Mouse (Mus musculus) gastrocnemius, adult 8-10 months (tissue): ENCODE measurements around the gene Taf6l. TPM values are rescaled to one million over a fixed set of nuclear protein-coding genes. Genes with fewer than 3 reads are reported as not detected.

ENCODE experiments used
- DNase-seq, 2 experiments: peaks; one replicate each; pipeline ENCODE4 v3.0.0; 2022; ENCODE audit warnings: low spot score in 2 of 2
- total RNA-seq, 4 experiments: library from RNA; stranded (reverse); gene quantifications; 2 replicates each; pipeline ENCODE4 v1.2.4; 2022

Taf6l gene
- 1 to 10 TPM; 3.6 to 5.0 (median 4.6) TPM for total RNA-seq

DNA sequence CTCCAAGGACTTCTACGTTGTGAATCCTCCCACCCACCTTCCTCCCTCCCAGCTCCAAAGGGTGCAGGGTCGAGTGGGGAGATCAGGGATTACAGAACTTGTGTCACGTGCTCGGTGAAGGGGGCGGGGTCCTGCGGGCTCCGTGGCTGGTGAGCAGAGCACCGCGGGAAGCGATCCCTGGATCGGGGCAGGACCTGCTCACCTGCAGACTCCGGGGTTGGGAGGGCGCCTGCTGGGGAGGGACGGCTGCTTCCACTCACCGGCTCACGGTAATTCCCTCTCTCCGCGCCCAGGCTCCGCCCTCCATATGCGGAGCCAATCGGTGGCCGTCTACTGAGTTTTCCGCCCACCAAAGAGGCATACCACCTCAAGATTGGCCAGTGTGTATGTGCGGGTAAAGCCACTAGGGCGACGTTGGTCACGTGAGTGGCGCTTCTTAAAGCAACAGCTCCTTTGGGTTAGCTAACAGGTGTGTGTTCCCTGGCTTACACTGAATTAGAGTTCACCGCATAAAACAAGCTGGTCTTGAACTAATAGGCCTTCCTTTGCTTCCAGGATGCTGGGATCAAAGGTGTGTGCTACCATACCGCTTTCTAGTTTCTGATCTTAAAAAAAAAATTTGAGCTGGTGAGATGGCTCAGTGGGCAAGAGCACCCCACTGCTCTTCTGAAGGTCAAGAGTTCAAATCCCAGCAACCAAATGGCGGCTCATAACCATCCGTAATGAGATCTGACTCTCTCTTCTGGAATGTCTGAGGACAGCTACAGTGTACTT lies at the start of gene Taf6l:
Gene Taf6l (minus strand): TSS at position 410 of the 774 bp plus-strand sequence.
- DNase-seq: peak; percentile 84 to 91

DNA sequence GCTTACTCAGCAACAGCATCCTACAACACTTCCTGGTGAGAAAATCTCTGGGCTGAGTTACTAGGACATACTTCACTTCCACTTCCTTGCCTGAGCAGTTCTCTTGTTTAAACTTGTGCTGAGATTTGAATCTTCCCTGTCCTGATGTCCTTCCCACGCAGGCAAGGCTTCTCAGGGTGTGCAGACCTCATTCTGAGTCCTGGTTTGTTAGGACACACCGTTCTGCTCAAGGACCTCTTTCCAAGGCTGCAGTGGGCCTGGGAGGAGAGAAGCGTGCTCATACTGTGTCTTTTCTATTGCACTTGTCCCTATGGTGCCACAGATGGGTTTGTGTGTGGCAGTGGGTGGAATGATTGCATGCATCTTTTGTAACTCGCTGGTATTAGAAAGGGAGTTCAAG lies 46.8 kb upstream of the Taf6l start:
- DNase-seq: no peak

DNA sequence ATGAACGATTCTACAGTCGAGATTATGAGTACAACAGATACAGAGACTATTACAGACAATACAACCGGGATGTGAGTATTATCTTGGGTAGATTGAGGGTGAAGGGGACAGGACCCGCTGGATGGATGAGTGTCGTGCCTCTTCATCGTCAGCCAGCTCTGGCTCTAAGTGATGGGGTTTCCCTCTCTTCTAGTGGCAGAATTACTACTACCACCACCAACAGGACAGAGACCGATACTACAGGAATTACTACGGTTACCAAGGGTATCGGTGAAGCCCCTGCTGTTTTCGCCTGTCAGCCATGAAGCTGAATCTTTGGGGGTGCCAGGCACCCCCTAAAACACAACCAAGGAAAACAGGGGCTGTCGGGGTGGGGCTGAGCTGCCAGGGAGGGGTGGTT lies 45.0 kb upstream of the Taf6l start:
- no peak for DNase-seq

DNA sequence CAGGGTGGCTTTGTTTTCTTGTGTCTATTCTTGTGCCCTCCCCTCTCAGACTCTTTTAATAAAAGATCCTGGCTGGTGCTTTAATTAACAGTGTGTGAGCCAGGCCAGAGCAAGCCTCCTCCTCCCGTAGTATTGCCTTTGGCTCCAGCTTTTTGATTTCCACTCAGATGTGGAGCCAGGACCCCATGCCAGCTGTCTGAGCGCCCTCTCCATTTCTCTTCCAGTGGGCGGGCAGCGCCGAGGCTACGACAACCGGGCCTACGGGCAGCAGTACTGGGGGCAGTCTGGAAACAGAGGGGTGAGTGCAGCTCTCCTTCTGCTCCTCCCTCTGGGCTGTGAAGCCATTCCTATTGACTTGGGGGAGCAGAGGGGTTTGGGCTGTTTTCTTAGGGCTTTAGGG lies 44.4 kb upstream of the Taf6l start:
- DNase-seq: no peak

DNA sequence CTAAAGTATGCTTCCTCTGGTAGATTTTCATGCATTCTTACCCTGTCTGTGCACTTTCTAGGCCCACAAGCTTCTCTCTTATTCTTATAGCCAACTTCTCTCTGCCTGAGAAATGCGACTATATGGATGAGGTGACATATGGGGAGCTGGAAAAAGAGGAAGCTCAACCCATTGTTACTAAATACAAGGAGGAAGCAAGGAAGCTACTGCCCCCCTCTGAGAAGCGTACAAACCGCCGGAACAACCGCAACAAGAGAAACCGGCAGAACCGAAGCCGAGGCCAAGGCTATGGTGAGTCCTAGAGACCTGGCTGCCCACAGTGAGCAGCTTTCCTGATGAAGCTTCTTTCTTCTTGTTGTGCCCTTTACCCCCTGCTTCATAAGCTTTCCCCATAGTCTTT lies 43.4 kb upstream of the Taf6l start, which contains the start of gene AC129217.1:
Gene AC129217.1 (plus strand): TSS at position 114 of the 400 bp plus-strand sequence.
- no peak for DNase-seq

DNA sequence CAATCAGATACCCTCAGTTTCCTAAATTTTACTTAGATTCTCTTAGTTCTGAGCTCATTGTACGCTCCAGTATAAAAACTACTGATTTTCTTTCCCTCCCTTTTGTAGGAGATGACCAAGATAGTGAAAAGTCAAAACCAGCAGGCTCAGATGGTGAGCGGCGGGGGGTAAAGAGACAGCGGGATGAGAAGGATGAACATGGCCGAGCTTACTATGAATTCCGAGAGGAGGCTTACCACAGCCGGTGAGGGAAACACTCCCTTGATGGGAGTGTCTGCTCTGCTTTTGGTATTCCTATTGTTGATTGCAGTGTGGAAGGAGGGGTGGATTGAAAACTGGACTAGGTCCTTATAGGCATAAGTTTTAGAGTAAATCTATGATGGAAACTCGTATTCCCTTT lies 36.5 kb upstream of the Taf6l start:
- DNase-seq: no peak

DNA sequence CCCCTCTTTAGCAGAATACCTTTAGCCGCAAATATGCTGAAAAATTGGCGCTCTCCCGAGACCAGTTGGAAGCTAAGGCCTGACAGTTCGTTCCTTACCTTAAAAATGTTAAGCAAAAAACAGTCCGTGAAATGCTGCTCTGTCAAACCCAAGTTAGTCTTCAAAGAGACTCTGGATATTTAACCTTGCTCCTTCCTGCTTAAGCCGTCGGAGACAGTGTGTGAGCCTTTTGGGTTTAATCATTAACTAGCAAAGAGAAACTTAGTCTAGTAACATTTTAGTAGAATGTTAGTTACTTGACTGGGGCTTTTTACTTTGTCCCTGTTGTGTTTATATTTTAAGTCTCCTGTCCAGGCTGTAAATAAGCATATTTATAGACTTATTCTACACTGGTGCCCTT lies 34.9 kb upstream of the Taf6l start:
- no peak for DNase-seq

DNA sequence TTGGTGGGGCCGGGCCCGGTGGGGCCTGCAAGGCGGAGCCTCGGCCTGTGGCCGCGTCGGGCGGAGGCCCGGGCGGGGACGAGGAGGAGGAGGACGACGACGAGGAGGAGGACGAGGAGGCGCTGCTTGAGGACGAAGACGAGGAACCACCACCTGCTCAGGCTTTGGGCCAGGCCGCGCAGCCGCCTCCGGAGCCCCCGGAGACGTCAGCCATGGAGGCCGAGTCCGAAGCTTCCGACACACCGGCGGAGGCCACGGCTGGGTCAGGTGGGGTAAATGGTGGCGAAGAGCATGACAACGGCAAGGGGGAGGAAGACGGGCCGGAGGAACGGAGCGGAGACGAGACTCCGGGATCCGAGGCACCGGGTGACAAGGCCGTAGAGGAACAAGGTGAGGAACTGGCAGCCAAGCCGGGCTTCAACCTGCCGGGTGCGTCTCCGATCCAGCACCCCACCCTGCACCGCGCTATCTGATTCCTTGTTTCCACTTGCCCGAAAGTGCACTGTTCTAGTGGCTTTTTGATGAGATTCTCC lies 34.3 kb upstream of the Taf6l start:
- DNase-seq: no peak

DNA sequence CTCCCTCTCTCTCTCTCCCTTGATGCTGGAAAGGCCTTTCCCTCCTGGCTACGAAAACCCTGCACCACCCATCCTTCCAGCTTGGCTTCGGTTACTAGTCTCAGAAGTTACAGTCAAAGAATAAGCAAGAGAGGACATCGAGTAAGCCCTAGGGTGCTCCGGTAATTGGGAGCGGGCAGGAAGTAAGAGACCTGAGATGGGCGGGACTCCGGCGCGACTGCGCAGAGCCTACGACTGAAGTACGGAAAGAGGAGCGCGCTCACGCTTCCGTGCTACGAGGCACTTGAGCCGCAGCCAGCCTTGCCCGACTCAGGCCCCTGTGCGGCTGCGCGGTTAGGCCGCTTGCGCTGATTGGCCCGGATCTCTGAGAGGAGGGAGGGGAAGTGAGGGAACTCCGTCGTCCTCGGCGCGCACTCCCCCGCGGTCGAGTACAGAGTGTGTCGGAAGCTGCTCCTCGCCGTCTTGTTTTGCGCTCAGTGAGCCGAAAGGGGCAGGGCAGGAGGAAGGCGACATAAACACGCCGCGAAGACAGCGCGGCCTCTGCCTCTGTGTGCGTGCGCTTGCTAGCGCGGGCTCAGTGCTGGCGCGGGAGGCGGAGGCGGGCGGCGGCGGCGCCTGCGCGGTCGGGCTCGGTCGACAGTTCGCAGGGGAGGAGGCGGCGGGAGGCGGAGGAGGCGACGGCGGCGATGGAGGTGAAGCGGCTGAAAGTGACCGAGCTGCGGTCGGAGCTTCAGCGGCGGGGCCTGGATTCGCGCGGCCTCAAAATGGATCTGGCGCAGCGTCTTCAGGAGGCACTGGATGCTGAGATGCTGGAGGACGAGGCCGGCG lies 33.6 kb upstream of the Taf6l start, which contains the start of gene Hnrnpul2:
Gene Hnrnpul2 (plus strand): TSS at position 415 of the 828 bp plus-strand sequence.
- peak; percentile 97 to 98 for DNase-seq

DNA sequence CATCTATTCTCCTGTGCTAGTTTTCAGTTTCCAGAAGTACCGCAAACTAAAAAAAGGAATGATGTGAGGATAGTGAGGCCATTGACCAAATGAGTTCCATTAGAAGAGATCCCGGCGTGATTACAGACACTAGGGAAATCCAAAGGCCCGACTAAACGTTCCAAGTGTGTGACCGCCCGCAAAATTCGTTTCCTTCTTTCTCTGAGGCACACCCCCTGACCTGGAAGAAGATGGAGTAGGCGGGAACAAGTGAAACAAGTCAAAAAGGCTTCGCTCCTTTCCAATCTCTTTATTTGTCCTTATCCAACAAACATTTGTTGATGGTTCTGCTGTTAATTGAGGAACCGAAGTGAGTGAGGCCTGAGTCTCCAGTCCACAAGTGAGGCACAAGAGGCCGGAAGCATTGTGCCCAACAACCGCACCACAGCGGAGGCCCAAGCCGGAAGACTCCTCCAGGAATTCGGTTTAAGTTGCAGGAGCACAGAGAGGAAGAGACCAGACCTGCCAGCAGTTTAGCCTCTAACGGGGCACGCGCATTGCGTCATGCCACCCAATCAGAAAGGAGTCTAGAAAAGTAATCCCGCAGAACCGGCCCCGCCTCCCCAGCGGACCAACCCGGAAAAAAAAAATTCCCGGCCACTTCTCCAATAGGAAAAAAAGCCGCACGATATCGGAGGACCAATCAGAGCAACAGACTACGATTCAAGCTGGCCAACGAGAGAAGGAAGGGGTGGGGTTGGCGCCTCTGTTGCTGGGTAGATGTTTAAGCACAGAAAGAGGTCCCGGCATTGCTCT lies 32.8 kb upstream of the Taf6l start, which contains the start of gene Ttc9c:
Gene Ttc9c (minus strand): TSS at position 533 of the 795 bp plus-strand sequence.
- DNase-seq: peak; percentile 95

DNA sequence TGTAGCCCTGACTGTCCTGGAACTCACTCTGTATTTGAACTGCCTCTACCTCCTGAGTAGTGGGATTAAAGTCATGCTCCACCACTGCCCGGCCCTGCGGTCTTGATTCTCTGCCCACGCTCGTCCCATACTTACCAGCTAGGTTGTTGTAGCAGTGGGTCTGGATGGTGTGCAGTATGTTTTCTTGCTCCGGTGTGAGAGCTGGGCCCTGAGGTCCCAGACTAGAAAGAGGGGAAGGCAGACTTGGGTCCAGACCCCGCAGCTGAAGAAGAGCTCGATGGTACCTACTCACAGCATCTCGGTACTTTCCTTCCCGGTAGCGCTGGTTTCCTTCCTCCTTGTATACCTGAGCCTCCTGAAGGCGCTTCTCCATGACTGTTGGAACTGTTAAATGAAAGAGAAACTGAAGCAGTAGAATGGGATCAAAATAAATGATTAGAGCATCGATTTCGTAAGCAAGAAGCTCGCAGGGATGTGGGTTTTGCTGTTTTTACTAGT lies 32.1 kb upstream of the Taf6l start:
- DNase-seq: no peak

DNA sequence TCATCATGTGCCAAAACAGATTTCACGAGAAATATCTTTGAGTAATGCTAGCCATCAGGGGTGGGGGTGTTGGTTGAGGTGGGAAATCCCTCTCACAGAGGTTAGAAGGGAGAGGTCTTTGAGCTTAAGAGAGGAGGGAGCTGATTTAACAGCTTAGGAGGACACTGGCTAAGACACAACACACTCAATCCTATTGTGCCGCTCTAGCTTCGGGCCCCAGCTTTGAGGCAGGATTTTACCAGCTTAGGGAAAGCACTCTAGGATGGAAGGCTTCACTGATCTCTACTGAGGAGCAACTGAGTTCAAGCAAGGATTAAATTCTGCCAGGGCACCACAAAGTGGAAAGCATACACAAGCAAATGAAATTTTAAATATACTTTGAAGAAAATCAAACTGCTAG lies 30.8 kb upstream of the Taf6l start:
- DNase-seq: no peak

DNA sequence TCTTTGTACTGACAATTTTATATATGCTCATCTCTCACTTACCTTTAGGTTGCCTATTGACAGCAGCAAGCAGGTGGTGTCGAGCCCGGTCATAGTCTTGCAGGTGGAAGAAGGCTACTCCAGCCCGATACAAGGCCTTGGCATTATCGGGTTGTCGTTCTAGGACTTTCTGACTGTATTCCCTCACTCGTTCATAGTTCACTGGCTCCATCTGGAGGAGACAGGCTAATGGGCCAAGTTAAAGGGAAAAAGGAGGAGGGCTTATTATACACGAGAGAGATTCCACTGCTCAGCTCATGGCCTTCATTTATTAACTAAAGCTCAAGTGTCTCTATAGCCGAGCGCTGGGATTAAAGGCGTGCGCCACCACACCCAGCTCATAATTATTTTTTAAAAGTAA lies 29.6 kb upstream of the Taf6l start:
- no peak for DNase-seq

DNA sequence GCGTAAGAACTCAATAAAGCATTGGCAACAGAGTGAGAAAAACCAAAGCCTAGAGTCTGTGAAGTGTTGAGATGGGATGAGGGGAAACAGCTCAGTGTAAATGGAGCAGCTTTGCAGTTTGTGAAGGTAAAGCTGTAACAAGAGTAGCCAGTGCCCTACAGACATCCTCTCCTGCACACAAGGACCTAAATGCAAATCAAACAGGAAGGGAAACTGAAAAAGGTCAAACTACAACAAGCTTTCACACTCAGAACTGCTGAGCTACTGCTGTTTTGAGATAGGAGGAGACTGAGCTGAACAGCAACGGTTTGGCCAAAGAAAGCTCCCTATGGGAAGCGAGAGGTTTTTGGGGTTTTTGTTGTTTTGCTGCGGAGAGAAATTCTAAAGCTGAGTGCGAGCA lies 20.6 kb upstream of the Taf6l start:
- no peak for DNase-seq

DNA sequence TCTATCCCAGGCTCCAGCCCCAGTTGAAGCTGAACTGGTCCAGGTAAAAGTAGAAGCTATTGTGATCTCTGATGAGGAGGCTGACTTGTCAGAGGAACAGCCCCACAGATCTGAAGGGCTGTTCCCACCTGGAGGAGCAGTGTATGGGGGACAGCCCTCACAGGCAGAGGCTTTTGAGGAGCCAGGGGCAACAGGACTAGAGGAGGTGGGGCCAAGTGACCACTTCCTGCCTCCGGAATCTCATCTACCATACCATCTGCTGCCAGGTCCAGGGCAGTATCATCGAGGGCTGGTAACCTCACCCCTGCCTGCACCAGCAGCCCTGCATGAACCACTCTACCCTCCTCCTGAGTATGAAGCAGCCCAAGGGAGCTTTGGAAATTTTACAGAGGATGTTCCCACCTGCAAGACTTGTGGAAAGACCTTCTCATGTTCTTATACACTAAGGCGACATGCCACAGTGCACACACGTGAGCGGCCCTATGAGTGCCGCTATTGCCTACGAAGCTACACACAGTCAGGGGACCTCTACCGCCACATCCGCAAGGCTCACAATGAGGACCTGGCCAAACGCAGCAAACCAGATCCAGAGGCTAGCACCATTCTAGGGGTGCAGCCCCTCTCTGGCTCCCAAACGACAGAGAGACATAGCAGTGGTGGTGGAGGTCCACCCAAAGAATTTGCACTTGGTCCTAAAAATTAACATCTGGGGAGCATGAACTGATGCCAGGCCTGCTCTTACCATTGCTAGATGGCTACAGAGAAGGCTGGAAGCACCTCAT lies 17.9 kb upstream of the Taf6l start:
- no peak for DNase-seq

DNA sequence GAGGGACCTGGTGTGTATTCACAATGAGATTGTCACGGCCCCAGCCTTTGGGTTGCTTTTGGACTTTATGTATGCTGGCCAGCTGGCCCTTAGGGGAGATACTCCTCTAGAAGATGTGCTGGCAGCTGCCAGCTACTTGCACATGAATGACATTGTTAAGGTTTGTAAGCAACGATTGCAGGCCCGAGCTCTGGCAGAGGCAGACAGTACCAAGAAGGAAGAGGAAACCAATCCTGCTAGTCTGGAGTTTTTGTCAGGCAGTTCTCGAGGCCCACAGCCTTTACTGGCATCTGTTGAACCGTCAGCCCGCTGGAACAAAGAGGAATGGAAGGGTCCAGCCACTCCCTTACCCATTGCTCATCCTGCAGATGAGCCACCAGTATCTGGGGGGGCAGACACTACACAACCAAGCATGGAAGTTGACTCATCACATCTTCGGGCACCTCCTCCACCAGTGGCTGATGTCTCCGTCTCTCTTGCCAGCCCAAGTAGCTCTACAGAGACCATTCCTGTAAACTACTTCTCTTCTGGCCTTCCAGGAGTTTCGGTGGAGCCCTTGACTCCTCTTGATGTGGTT lies 17.1 kb upstream of the Taf6l start:
- no peak for DNase-seq

DNA sequence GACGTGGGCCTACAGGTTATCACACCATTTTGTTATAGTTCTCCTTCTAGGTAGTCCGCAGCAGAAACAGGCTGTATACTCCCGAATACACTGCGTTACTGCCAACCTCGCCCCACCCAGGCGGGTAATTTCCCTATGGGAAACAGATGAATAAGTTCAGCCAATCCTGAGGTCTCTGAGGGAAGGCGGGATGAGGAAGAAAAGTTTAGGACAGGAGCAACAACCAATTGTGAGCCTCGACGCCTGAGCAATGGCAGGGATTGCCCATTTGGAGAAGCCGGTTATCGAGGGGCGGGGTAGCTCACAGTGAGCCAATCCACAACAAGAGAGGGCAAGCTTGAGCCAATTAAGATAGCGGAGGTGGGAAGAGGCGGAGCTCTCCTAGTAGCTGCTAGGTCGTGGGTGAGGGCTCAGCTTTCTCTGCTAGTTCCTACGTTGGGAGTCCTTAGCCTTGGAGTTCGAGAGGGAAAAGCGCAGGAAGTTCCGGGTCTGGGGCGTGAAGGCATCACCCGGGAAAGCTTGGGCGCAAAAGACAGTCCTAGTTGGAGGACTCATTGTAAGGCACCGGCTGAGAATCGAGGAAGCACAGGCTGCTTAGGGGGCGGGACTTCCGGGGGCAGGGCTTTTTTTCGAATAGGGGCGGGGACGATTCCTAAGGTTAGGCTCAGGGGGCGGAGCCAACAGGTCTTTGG lies 16.1 kb upstream of the Taf6l start, which contains the start of gene Zbtb3:
Gene Zbtb3 (plus strand): TSS at position 426 of the 692 bp plus-strand sequence.
- peak; percentile 94 to 95 for DNase-seq

DNA sequence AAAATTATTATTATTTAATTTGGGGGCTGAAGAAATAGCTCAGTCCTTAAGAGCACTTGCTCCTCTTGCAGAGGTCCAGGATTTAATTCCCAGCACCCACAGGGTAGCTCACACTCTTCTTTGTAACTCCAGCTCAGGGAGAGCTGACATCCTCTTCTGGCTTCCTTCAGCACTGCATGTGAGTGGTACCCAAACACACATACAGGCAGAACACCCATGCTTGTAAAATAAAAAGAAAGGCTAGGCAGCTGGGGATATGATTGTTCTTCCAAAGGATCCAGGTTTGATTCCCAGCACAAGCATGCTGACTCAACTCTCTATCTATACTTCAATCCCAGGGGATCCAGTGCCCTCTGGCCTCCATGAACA lies 12.7 kb upstream of the Taf6l start:
- DNase-seq: no peak

DNA sequence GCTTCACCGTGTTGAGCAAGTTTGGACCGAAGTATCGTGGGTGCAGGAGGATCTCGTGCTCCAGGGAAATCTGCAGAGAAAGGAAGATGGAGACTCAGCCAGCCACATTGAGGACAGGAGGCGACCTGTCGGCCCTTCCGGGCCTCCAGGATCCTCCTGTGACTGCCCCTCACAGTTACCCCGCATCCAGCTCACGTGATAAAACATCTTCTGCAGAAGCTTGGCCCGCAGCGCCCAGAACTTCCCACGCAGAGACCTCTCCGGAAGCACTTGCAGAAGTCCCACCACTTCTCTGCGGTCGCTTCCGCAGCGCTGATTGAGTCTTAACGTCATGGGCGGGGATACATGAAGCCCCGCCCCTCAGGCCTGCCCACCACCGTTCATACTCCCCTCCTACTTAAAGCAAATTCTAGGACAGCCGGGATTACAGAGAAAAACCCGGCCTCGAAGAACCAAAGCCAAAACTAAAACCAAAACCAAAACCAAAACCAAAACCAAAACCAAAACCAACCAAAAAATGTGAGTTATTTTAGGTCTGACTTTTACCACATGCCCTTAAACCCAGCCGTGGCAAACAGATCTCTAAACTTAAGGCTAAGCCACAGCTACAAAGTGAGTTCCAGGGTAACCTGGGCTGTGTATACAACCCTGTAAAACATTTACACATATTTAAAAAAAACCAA lies 12.2 kb upstream of the Taf6l start, which contains the start of gene Polr2g:
Gene Polr2g (minus strand): TSS at position 314 of the 683 bp plus-strand sequence.
- DNase-seq: peak; percentile 86 to 91
